Mouse (Mus musculus): ENCODE results near the gene Siglecf.
"Not testable (repeated sequence)": the region's sequence is repeated elsewhere in the genome, so short reads cannot be mapped to it uniquely, and the experiment has no call there.

Siglecf gene

GRCm38 (mm10) chr7:43349623-43350022, 1.5 kb upstream of the Siglecf start:
- DNase-seq (ENCODE audit: low read depth, low spot score) = peak; percentile 73
- not testable (repeated sequence) for H3K36me3 ChIP-seq (ENCODE audit: control insufficient read depth, insufficient read depth, low read length, poor library complexity, severe bottlenecking); H3K27me3 ChIP-seq (ENCODE audit: control insufficient read depth, insufficient read depth, low read length, poor library complexity, severe bottlenecking)

GRCm38 (mm10) chr7:43353118-43353517, 2.0 kb downstream of the Siglecf start:
- H3K36me3 ChIP-seq (ENCODE audit: control insufficient read depth, insufficient read depth, low read length, poor library complexity, severe bottlenecking) = no peaks in the 10 kb centered on the region
- DNase-seq (ENCODE audit: low read depth, low spot score) = peak; percentile 45
- no peaks in the 10 kb centered on the region for H3K27me3 ChIP-seq (ENCODE audit: control insufficient read depth, insufficient read depth, low read length, poor library complexity, severe bottlenecking)

- H3K27me3 ChIP-seq (ENCODE audit: control insufficient read depth, insufficient read depth, low read length, poor library complexity, severe bottlenecking) = no peaks in the 10 kb centered on the region
- no peaks in the 10 kb centered on the region for H3K36me3 ChIP-seq (ENCODE audit: control insufficient read depth, insufficient read depth, low read length, poor library complexity, severe bottlenecking)
- no peak for DNase-seq (ENCODE audit: low read depth, low spot score)
Observed at GRCm38 (mm10) chr7:43353758-43354157, 2.6 kb downstream of the Siglecf start.

- no peak for DNase-seq (ENCODE audit: low read depth, low spot score)
- no peaks in the 10 kb centered on the region for H3K27me3 ChIP-seq (ENCODE audit: control insufficient read depth, insufficient read depth, low read length, poor library complexity, severe bottlenecking)
- H3K36me3 ChIP-seq (ENCODE audit: control insufficient read depth, insufficient read depth, low read length, poor library complexity, severe bottlenecking) = no peaks in the 10 kb centered on the region
Observed at GRCm38 (mm10) chr7:43354893-43355835, 4.0 kb downstream of the Siglecf start.

GRCm38 (mm10) chr7:43358556-43358955, 7.4 kb downstream of the Siglecf start:
- DNase-seq (ENCODE audit: low read depth, low spot score) = no peak
- no peaks in the 10 kb centered on the region; the same call in 1 of the 2 replicates for H3K27me3 ChIP-seq (ENCODE audit: control insufficient read depth, insufficient read depth, low read length, poor library complexity, severe bottlenecking)
- no peaks in the 10 kb centered on the region for H3K36me3 ChIP-seq (ENCODE audit: control insufficient read depth, insufficient read depth, low read length, poor library complexity, severe bottlenecking)

- Histone ChIP-seq H3K27me3 (ENCODE audit: control insufficient read depth, insufficient read depth, low read length, poor library complexity, severe bottlenecking) (no peaks in the 10 kb centered on the region; the same call in 1 of the 2 replicates), H3K36me3 (ENCODE audit: control insufficient read depth, insufficient read depth, low read length, poor library complexity, severe bottlenecking) (no peaks in the 10 kb centered on the region)
Observed at GRCm38 (mm10) chr7:43361442-43361841, 10.3 kb downstream of the Siglecf start.

GRCm38 (mm10) chr7:43362021-43362420, 10.9 kb downstream of the Siglecf start:
- no peaks in the 10 kb centered on the region; the same call in 1 of the 2 replicates for H3K27me3 ChIP-seq (ENCODE audit: control insufficient read depth, insufficient read depth, low read length, poor library complexity, severe bottlenecking)
- no peaks in the 10 kb centered on the region for H3K36me3 ChIP-seq (ENCODE audit: control insufficient read depth, insufficient read depth, low read length, poor library complexity, severe bottlenecking)
- no peak for DNase-seq (ENCODE audit: low read depth, low spot score)

More at GRCm38 (mm10) chr7:43361442-43361841, 10.3 kb downstream of the Siglecf start:
- DNase-seq (ENCODE audit: low read depth, low spot score) = no peak

- DNase-seq (ENCODE audit: low read depth, low spot score) = peak; percentile 69
- no peaks in the 10 kb centered on the region for H3K36me3 ChIP-seq (ENCODE audit: control insufficient read depth, insufficient read depth, low read length, poor library complexity, severe bottlenecking)
- no peaks in the 10 kb centered on the region for H3K27me3 ChIP-seq (ENCODE audit: control insufficient read depth, insufficient read depth, low read length, poor library complexity, severe bottlenecking)
Observed at GRCm38 (mm10) chr7:43378226-43378625, 27.1 kb downstream of the Siglecf start.

GRCm38 (mm10) chr7:43392349-43393121, 41.4 kb downstream of the Siglecf start:
- no peaks in the 10 kb centered on the region; the same call in 1 of the 2 replicates for H3K36me3 ChIP-seq (ENCODE audit: control insufficient read depth, insufficient read depth, low read length, poor library complexity, severe bottlenecking)
- no peaks in the 10 kb centered on the region for H3K27me3 ChIP-seq (ENCODE audit: control insufficient read depth, insufficient read depth, low read length, poor library complexity, severe bottlenecking)
- DNase-seq (ENCODE audit: low read depth, low spot score) = peak; percentile 87

- no peaks in the 10 kb centered on the region; the same call in 1 of the 2 replicates for H3K36me3 ChIP-seq (ENCODE audit: control insufficient read depth, insufficient read depth, low read length, poor library complexity, severe bottlenecking)
- H3K27me3 ChIP-seq (ENCODE audit: control insufficient read depth, insufficient read depth, low read length, poor library complexity, severe bottlenecking) = no peaks in the 10 kb centered on the region
- DNase-seq (ENCODE audit: low read depth, low spot score) = no peak
Observed at GRCm38 (mm10) chr7:43399501-43399900, 48.4 kb downstream of the Siglecf start.

GRCm38 (mm10) chr7:43402718-43403117, 51.6 kb downstream of the Siglecf start:
- no peak for DNase-seq (ENCODE audit: low read depth, low spot score)
- no peaks in the 10 kb centered on the region for H3K27me3 ChIP-seq (ENCODE audit: control insufficient read depth, insufficient read depth, low read length, poor library complexity, severe bottlenecking)
- no peaks in the 10 kb centered on the region for H3K36me3 ChIP-seq (ENCODE audit: control insufficient read depth, insufficient read depth, low read length, poor library complexity, severe bottlenecking)

GRCm38 (mm10) chr7:43407573-43407972, 56.4 kb downstream of the Siglecf start:
- H3K27me3 ChIP-seq (ENCODE audit: control insufficient read depth, insufficient read depth, low read length, poor library complexity, severe bottlenecking) = no peaks in the 10 kb centered on the region
- peak; percentile 66 for DNase-seq (ENCODE audit: low read depth, low spot score)
- H3K36me3 ChIP-seq (ENCODE audit: control insufficient read depth, insufficient read depth, low read length, poor library complexity, severe bottlenecking) = peaks cover 3% of the 10 kb centered on the region

GRCm38 (mm10) chr7:43408131-43408553, 57.0 kb downstream of the Siglecf start, which contains the start of gene Siglecg:
Gene Siglecg (plus strand): TSS chr7:43408204.
- DNase-seq (ENCODE audit: low read depth, low spot score) = peak; percentile 75

GRCm38 (mm10) chr7:43409084-43409483, 57.9 kb downstream of the Siglecf start:
- DNase-seq (ENCODE audit: low read depth, low spot score) = no peak

More at GRCm38 (mm10) chr7:43408131-43408553, 57.0 kb downstream of the Siglecf start, which contains the start of gene Siglecg:
- Histone ChIP-seq H3K36me3 (ENCODE audit: control insufficient read depth, insufficient read depth, low read length, poor library complexity, severe bottlenecking) (peaks cover 3% of the 10 kb centered on the region), H3K27me3 (ENCODE audit: control insufficient read depth, insufficient read depth, low read length, poor library complexity, severe bottlenecking) (no peaks in the 10 kb centered on the region)

More at GRCm38 (mm10) chr7:43409084-43409483, 57.9 kb downstream of the Siglecf start:
- Histone ChIP-seq H3K36me3 (ENCODE audit: control insufficient read depth, insufficient read depth, low read length, poor library complexity, severe bottlenecking) (peaks cover 3% of the 10 kb centered on the region), H3K27me3 (ENCODE audit: control insufficient read depth, insufficient read depth, low read length, poor library complexity, severe bottlenecking) (no peaks in the 10 kb centered on the region)

Data from splenic B cell, adult 2 months (primary cell).